Mouse (Mus musculus): ENCODE measurements around the gene Ptpn1.

DNA sequence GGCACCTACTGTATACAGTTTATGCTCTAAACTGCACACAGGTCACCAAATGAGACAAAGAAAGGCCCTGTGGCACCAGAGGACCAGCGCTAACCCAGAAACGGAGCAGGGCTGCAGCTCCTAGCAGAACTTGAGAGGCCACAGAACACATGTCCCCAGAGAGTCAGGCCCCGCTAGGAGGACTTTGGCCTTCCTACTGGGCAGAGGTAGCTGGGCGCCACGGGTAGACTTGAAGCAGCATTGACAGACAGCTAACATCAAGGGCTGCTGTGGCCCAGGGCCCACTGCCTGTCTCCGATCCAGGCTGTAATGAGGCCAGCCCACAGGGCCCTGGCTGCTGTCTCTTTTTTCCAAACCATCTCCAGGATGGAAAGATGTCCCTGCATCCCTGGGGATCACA is 74.6 kb downstream of the Ptpn1 start:
- TF ChIP-seq CTCF (IDR thresholded peaks at IDR 0.05; ENCODE audit: low read depth) (no peak), EP300 (IDR thresholded peaks at IDR 0.05; ENCODE audit: low read depth) (no peak)

Data from liver, embryonic 14.5 days (tissue).